Comparison of ENCODE assay signal across 19 mouse cellular contexts in the genomic region with DNA sequence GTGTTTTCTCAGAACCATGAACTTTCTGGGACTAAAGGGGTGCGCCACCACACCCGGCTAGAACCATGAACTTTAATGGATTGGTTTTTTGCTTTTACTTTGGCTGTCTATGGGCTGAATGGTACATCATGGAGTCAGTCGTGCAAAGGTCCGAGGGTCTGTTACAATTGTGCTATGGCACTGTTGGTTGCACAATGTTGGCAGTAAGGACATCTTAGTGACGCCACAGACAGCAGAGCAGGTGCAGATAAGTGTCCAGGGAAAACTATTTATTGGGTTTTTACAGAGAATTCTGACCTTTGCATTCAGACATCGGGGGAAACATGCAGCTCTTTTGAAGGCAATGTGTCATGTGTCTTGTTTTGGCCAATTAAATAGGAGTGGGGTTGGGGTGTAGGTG. TPM values are rescaled to one million over a fixed set of nuclear protein-coding genes. Genes with fewer than 3 reads are reported as not detected.
DNase-seq lines count a peak whose midpoint lies in the region; ATAC-seq and TF ChIP-seq lines count a peak whose summit lies in the region.
"Had no signal": no experiment of that assay in that cellular context is flagged by ENCODE, and none has a peak within 500 bp of the region (broad histone marks: within the 10 kb centered on the region; RNA-seq: fewer than 3 reads in every experiment).

No protein-coding gene starts in this region.

- no peaks in the 10 kb centered on the region for H3K9me3 ChIP-seq in liver, embryonic 11.5 days (ENCODE audit: control insufficient read depth, low read length)
- no peaks in the 10 kb centered on the region for H3K9me3 ChIP-seq in liver, embryonic 13.5 days (replicated peaks)
- H3K9me3 ChIP-seq in stomach, embryonic 16.5 days (replicated peaks; ENCODE audit: control insufficient read depth, low read length): no peaks in the 10 kb centered on the region
- H3K9me3 ChIP-seq in hindbrain, embryonic 10.5 days: no peaks in the 10 kb centered on the region
- H3K9me3 ChIP-seq: embryonic facial prominence, embryonic 10.5 days; heart, embryonic 15.5 days; midbrain, embryonic 10.5 days had no signal

- H3K4me2 ChIP-seq in liver, embryonic 11.5 days: no peak overlapping the region
- H3K4me2 ChIP-seq in liver, embryonic 13.5 days: no peak overlapping the region
- no peak overlapping the region for H3K4me2 ChIP-seq in stomach, embryonic 16.5 days (ENCODE audit: low read depth, low read length)
- H3K4me2 ChIP-seq: heart, embryonic 15.5 days had no signal

- no peak for ATAC-seq in liver, embryonic 11.5 days (replicated peaks; ENCODE audit: low FRiP score)
- no peak for ATAC-seq in liver, embryonic 13.5 days (ENCODE audit: low read depth)
- ATAC-seq in stomach, embryonic 16.5 days (ENCODE audit: insufficient read depth, low FRiP score): no peak
- ATAC-seq: hindbrain, postnatal 0 days; Patski had no signal

- peak; percentile 85 for DNase-seq in liver, adult 2 months (ENCODE audit: extremely low read depth, low read depth, low spot score)
- DNase-seq in liver, embryonic 11.5 days (ENCODE audit: low spot score): no peak
- DNase-seq in liver, embryonic 13.5 days: no peak
- no peak for DNase-seq in left cerebral cortex, postnatal 4 days
- no peak for DNase-seq in hindbrain, embryonic 10.5 days (ENCODE audit: low spot score)
- DNase-seq: adrenal gland, adult 8-10 months; cerebellum, adult 18-20 months; kidney, postnatal 14 days; lung, adult 2 months; right cerebral cortex, postnatal 25 days; thymus, adult 2 months had no signal

- no peaks in the 10 kb centered on the region for H3K27me3 ChIP-seq in liver, adult 2 months (ENCODE audit: control insufficient read depth, insufficient read depth, low read length)
- H3K27me3 ChIP-seq in liver, embryonic 11.5 days (replicated peaks; ENCODE audit: control insufficient read depth, insufficient read depth, low read length): no peaks in the 10 kb centered on the region
- no peaks in the 10 kb centered on the region for H3K27me3 ChIP-seq in liver, embryonic 13.5 days
- no peaks in the 10 kb centered on the region for H3K27me3 ChIP-seq in stomach, embryonic 16.5 days (ENCODE audit: control insufficient read depth, insufficient read depth, low read length)
- no peaks in the 10 kb centered on the region for H3K27me3 ChIP-seq in hindbrain, embryonic 10.5 days (ENCODE audit: insufficient read depth, poor library complexity, severe bottlenecking)
- H3K27me3 ChIP-seq: heart, embryonic 15.5 days; Patski had no signal

- no peak overlapping the region for H3K9ac ChIP-seq in liver, adult 2 months (ENCODE audit: low read depth, low read length)
- H3K9ac ChIP-seq in liver, embryonic 11.5 days (ENCODE audit: low read depth, low read length): no peak overlapping the region
- H3K9ac ChIP-seq in liver, embryonic 13.5 days: no peak overlapping the region
- H3K9ac ChIP-seq in stomach, embryonic 16.5 days (ENCODE audit: low read length): no peak overlapping the region
- H3K9ac ChIP-seq: heart, embryonic 15.5 days had no signal

- no peaks in the 10 kb centered on the region for H3K36me3 ChIP-seq in liver, adult 2 months (ENCODE audit: control insufficient read depth, insufficient read depth, low read length)
- no peaks in the 10 kb centered on the region for H3K36me3 ChIP-seq in liver, embryonic 11.5 days (ENCODE audit: control insufficient read depth, insufficient read depth, low read length)
- H3K36me3 ChIP-seq in liver, embryonic 13.5 days: no peaks in the 10 kb centered on the region
- H3K36me3 ChIP-seq in stomach, embryonic 16.5 days (ENCODE audit: control insufficient read depth, insufficient read depth, low read length): no peaks in the 10 kb centered on the region
- no peaks in the 10 kb centered on the region for H3K36me3 ChIP-seq in hindbrain, embryonic 10.5 days
- H3K36me3 ChIP-seq: embryonic facial prominence, embryonic 10.5 days; heart, embryonic 15.5 days; midbrain, embryonic 10.5 days had no signal

- H3K4me1 ChIP-seq in liver, adult 2 months (ENCODE audit: control insufficient read depth, insufficient read depth, low read length): peaks cover 14% of the 10 kb centered on the region
- H3K4me1 ChIP-seq in liver, embryonic 11.5 days (replicated peaks; ENCODE audit: control insufficient read depth, insufficient read depth, low read length): peaks cover 21% of the 10 kb centered on the region
- peaks cover 6% of the 10 kb centered on the region for H3K4me1 ChIP-seq in bone marrow, adult 2 months (ENCODE audit: control insufficient read depth, insufficient read depth, low read length)
- H3K4me1 ChIP-seq in liver, embryonic 13.5 days (replicated peaks): peaks cover 68% of the 10 kb centered on the region
- H3K4me1 ChIP-seq in stomach, embryonic 16.5 days (ENCODE audit: control insufficient read depth, insufficient read depth, low read length): peaks cover 6% of the 10 kb centered on the region; the same call in 1 of the 2 replicates
- H3K4me1 ChIP-seq in hindbrain, embryonic 10.5 days (replicated peaks): peaks cover 15% of the 10 kb centered on the region

- H3K4me3 ChIP-seq in liver, adult 2 months (ENCODE audit: insufficient read depth, low read depth, low read length): no peak overlapping the region
- no peak overlapping the region for H3K4me3 ChIP-seq in liver, embryonic 11.5 days (ENCODE audit: low read depth, low read length)
- no peak overlapping the region for H3K4me3 ChIP-seq in bone marrow, adult 2 months (replicated peaks; ENCODE audit: control insufficient read depth, low read depth, low read length)
- H3K4me3 ChIP-seq in liver, embryonic 13.5 days (replicated peaks): no peak overlapping the region
- no peak overlapping the region for H3K4me3 ChIP-seq in stomach, embryonic 16.5 days (replicated peaks; ENCODE audit: low read length)
- no peak overlapping the region for H3K4me3 ChIP-seq in hindbrain, embryonic 10.5 days
- H3K4me3 ChIP-seq: embryonic facial prominence, embryonic 10.5 days; heart, embryonic 15.5 days; left cerebral cortex, adult 2 months; midbrain, embryonic 10.5 days had no signal

- TF ChIP-seq POLR2A in liver, adult 2 months (IDR thresholded peaks at IDR 0.05; ENCODE audit: extremely low read depth, insufficient read depth, low read length): no peak
- no peak for TF ChIP-seq POLR2A in bone marrow, adult 2 months (IDR thresholded peaks at IDR 0.05; ENCODE audit: borderline replicate concordance, control insufficient read depth, low read depth, low read length)

- 40% methylated on average over 6 of the region's 6 CpGs for whole genome bisulfite sequencing in liver, adult 2 months
- 80% methylated on average over 6 of the region's 6 CpGs for WGBS in liver, embryonic 11.5 days
- WGBS in bone marrow, adult 2 months: 76% methylated on average over 6 of the region's 6 CpGs
- 79% methylated on average over 6 of the region's 6 CpGs for WGBS in liver, embryonic 13.5 days (ENCODE audit: insufficient replicate concordance)
- whole genome bisulfite sequencing in stomach, embryonic 16.5 days: 87% methylated on average over 6 of the region's 6 CpGs
- 92% methylated on average over 6 of the region's 6 CpGs for WGBS in hindbrain, embryonic 10.5 days

- intact Hi-C loops in left cerebral cortex, postnatal 4 days (cut with DNase I): loop anchor here (5.0 kb wide), 1 partner anchor 112 kb away; a partner anchor contains a TSS

- H3K79me2 ChIP-seq in liver, adult 2 months (ENCODE audit: control insufficient read depth, insufficient read depth, low read length): no peaks in the 10 kb centered on the region

- peak overlapping the region; percentile 80 for H3K27ac ChIP-seq in liver, adult 2 months (replicated peaks; ENCODE audit: insufficient read depth, low read depth, low read length)
- H3K27ac ChIP-seq in liver, embryonic 11.5 days (ENCODE audit: low read depth, low read length): no peak overlapping the region; the same call in 1 of the 2 replicates
- H3K27ac ChIP-seq in bone marrow, adult 2 months (ENCODE audit: control insufficient read depth, insufficient read depth, low read depth, low read length, poor library complexity): peak overlapping the region; percentile 78; the same call in 1 of the 2 replicates
- H3K27ac ChIP-seq in liver, embryonic 13.5 days: peak overlapping the region; percentile 56
- peak overlapping the region; percentile 4 for H3K27ac ChIP-seq in stomach, embryonic 16.5 days (ENCODE audit: low read length)
- H3K27ac ChIP-seq in hindbrain, embryonic 10.5 days: no peak overlapping the region
- H3K27ac ChIP-seq: embryonic facial prominence, embryonic 10.5 days; heart, embryonic 15.5 days; hindbrain, postnatal 0 days; left cerebral cortex, adult 2 months; midbrain, embryonic 10.5 days had no signal

- no peak for TF ChIP-seq CTCF in liver, adult 2 months (IDR thresholded peaks at IDR 0.05; ENCODE audit: low read depth, low read length)
- no peak for TF ChIP-seq CTCF in bone marrow, adult 2 months (IDR thresholded peaks at IDR 0.05; ENCODE audit: control insufficient read depth, insufficient read depth, low read length)

RNA-seq across cellular contexts. Expression of a gene that starts 39.5 kb away (rescaled TPM):
- total RNA-seq in liver, adult 2 months (2014; rRNA removed): 30.7 and 43.5 TPM in 2 replicates
- polyA plus RNA-seq in liver, adult 2 months (2012; rRNA removed): 10.7 and 16.1 TPM in 2 replicates
- 68.4 and 77.1 TPM in 2 replicates for polyA plus RNA-seq in liver, embryonic 11.5 days (2014; fragmentation: Nextera tagmentation; extraction: Ambion mirVana)
- polyA plus RNA-seq in bone marrow, adult 2 months (2011; ENCODE audit: insufficient read depth, insufficient read length, low replicate concordance, missing spikeins): 39.1 and 83.2 TPM in 2 replicates
- polyA plus RNA-seq in liver, embryonic 13.5 days (2015; fragmentation: Nextera tagmentation; extraction: Ambion mirVana): 45.1 and 50.3 TPM in 2 replicates
- 51.0 and 54.8 TPM in 2 replicates for polyA plus RNA-seq in stomach, embryonic 16.5 days (2015; fragmentation: Nextera tagmentation; extraction: Ambion mirVana)
- 10 to 100 TPM; 32.6 to 34.0 TPM for total RNA-seq in left cerebral cortex, postnatal 4 days (2021)
- 68.3 and 81.1 TPM in 2 replicates for polyA plus RNA-seq in hindbrain, embryonic 10.5 days (2016; fragmentation: Nextera tagmentation; extraction: Ambion mirVana)

Comparison
In these comparisons a context has a peak if more than half of its experiments do, and no peak if none do; other contexts are left out.
1. H3K27ac ChIP-seq: peak in liver, adult 2 months (single experiment), bone marrow, adult 2 months (single experiment), liver, embryonic 13.5 days (single experiment) and stomach, embryonic 16.5 days (single experiment); none in liver, embryonic 11.5 days (single experiment) and hindbrain, embryonic 10.5 days (single experiment).